Mouse (Mus musculus): ENCODE results near the gene March10.

The March10 gene

DNA sequence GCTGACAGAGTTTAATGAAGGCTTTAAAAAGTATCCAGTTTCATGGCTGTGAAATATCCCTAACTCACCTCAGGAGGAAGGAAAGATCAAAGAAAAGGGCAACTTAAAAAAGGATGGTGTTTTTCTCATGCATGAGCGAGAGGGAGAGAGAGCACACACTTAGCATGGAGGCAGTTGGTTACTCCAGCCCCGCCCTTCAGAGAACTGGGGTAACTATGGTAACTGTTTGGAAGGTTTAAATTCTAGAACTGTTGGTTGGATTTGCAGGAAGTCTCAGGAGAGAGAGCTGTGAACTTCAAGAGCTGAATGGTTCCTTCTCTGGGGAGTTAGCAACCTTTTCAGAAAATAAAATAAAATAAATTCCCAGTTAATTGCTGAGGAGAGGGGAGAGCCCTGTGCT lies 67.9 kb downstream of the March10 start:
- DNase-seq, result no peak

DNA sequence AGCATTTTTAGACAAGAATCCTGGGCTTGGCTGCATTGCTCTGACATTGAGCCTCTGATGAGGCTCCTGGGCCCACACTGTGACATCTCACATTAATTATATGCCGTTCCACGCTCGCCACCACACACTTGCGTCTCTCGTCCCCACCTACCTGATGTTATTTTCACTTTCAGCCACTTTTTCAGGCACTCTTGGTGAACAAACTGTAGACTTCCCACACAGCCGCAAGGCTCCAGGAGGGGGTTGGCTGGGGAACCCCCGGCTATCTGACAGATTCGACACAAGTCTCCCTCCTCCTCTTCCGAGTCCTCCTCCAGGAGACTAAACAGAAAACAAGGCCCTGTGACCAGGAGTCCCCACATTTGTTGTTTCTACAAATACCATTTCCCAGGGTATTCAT lies 71.3 kb downstream of the March10 start:
- no peak for DNase-seq

DNA sequence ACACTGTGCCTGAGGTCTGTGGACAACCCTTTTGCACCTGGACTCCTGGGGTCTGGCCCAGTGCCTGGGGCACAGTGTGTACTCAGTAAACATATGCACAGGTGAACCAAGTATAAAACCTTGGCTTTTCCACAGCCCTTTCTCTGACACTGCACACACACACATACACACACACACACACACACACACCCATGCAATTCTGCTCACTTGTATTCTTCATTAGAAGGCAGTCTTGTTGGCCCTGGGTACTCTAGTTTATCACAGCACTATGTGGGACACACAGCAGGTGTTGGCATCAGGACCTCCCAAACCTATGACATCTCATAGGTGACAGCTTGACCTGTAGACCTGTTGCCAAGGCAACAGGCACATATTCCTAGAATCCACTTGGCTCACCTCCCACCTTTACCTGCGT lies 80.7 kb downstream of the March10 start:
- DNase-seq, result no peak

DNA sequence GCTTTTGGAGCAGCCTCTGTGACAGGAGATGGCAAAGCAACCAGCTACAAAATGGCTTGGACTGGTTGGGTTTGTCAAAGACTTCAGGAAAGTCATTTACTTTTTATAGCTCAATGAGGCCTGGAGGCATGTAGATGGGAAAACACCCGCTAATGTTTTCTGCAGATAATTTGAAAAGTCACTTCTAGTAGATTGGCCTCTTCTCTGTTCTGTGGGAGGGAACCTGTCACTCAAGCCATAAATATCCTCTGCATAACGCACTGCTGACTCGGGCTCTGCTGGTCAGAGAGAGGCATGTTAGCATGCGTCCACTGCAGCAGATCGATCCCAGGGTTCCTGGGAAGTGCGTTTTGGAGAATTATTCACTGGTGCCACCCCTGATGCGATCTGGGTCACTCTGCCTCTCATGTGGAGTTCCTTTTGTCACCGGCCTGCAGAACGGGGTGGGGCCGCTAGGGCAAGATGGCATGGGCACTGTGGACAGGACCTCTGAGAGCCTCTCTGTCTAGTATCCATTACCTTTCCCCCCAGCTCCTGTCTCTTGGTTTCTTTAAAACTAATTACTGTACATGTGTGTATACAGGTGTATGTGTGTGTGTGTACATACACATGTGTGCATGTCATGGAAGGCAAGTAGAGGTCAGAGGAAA lies 81.9 kb downstream of the March10 start:
- DNase-seq, result no peak

DNA sequence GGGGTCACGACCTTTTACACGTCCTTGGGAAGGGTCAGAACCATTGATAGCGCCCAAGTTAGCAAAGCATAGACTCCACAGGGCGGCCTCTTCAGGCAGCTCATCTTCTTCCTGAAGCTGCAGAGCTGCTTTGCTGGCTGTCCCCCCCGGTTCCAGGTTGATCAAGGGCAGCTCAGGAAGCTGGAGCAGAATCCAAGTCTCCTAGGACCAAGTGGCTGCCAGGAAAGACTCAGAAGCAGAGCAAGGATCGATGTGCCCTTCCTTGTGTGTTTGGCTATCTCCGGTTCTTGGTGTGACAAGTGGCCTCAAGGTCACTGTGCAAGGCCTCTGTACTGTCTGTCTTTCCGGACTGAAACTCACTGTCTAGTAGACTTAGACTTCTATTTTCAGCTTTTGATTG lies 82.7 kb downstream of the March10 start:
- no peak for DNase-seq

DNA sequence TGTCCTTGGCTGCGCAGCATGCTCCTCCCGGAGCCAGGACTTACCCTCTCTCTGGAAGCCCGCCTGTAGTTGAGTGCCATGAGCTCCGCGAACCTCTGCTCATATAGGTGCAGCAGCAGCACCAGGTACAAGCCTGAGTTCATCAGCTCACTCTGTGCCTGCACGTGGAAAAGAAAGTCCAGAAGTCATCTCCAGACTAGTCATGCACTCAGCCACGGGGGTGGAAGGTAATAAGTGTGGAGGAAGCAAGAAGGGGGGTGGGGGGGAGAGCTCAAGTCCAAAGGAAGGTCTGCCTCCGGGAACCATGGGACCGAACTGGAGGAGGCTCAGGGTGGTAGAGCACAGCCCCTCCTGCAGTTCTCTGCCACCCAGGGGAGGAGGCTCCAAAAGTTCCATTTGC lies 84.7 kb downstream of the March10 start:
- no peak for DNase-seq

DNA sequence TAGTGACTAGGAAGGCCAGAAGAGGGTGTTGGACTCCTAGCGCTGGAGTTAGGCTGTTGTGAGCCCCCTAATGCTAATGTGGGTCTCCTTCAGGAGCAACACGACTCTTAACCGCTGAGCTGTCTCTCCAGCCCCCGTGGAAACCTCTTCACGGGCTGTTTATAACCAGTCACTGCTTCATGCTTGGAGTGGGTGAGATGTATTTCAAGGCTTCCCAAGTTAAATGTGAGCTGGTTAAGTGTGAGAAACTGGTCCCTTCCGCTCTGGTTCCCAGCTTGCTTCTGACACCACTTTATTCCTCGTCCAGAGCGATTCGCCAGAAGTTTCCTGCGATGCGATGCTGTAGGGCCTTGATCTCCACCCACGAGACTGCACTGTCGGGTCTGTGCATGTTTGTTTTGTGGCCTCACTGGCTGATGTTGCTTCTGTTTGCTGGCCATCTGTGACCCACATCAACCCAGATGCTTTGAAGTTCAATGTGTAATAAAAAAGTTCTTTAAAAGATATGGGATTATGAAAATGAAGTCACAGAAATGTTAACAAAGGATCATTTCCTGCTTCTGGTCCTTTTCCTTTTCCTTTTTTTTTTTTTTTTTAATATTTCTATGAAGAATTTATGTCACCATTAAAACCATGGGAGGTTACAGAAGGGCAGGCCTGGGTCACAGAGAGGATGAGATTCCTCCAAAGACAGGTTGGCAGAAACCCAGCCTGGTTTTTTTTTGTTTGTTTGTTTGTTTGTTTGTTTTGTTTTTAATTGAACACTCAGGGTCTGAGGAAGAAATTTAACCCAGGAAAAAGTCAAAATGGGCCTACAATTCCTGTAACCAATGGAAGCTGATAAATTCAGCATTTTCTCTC lies 86.8 kb downstream of the March10 start:
- DNase-seq, result no peak

DNA sequence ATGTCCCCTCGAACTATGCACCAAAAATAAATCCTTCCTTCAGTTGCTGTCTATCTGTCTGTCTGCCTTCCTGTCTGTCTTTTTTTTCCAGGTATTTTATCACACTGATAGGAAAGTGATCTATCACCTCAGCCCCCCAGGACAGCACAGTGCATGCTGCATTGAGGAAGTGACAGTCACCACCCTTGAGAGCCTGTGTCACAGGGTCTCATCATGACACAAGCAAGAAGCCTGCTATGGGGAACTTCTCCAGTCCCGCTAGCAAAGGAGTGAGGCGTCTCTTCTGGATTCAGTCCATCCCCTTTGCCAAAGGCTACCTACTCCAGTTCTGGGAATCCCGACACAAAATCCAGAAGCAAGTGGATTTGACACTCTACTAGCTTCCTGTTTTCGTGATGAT lies 87.7 kb downstream of the March10 start:
- no peak for DNase-seq

DNA sequence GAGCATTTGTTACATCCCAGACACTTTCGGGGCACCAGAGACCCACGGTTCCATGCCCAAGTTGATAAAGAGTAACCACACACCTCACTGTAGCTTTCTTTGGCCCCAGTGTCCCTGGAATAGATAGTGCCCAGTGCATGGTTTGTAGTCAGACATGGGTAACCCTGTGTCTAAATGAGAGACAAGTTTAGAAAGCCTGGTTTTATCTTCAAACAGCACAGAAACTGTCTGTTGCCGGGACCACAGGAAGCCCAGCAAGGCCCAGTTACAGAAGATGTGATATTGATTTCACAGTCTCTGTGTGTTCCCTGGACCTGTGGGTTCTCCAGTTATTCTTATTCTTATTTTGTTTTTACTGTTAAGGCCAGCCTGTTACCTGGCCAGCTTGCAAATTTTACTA lies 89.4 kb downstream of the March10 start:
- DNase-seq, result no peak

DNA sequence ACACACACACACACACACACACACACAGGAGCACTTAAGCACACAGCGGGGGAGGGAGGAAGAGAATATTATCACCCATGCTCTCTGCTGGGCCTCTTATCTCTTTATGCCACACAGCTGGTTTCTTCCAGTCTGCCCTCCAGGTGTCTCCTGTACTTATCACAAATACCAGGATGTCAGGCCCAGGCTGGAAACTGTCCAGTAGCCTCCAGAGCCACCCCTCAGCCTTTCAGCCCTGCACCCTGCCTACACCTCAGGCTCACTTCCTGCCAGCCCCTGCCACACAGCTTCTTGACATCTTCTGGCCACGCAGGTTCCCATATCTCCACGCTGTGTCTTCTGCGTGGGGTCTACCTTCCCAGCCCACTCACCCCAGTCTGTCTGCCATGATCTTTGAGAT lies 90.5 kb downstream of the March10 start:
- no peak for DNase-seq

DNA sequence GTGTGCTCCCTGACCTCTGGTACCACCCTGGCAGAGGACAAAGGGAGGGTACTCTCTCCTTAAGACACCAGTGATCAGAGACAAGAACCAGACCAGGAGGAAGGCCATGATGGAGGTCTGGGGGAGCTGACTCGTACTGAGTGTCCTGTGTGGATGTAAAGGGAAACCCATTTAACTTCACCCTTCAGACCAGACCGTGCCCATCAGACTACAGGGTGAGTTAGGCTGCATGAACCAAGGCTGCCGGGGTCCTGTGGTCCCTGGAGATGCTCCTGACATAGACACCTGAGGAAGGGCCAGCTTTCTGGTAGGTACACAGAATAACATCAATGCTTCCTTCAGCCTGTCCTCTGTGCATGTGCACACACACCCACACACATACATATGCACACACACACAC lies 90.9 kb downstream of the March10 start:
- no peak for DNase-seq

DNA sequence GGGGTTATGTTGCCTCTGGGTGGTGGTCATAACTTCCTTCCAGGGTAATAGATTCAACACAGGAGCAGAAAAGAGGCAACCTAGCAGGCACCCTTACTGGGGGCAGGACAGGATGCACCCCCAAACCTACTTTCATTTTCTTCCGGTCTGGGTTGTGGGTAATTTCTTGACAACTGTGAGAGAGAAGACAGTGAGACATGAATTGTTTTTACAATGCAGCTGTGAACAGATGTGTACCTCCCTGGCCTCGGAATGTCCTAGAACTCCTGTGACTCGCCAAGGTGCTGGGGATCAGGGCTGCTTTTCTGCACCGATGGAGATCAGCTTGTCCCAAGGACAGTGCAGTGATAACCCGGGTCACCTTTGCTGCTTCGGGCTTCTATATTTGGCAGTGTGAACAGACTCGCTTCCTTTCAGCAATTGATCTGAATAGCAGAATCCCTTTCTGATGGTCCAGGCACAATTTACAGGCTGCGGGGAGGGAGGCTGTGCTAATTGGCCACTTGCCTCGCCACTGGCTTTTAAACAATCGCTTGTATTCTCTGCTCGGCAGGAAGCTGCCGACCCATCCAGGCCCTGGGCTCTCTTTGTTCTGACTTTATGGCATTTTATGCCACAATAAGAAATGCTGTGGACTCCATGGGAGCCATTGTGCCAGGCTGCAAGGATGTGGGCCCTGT lies 92.0 kb downstream of the March10 start:
- peak; percentile 34 for DNase-seq

DNA sequence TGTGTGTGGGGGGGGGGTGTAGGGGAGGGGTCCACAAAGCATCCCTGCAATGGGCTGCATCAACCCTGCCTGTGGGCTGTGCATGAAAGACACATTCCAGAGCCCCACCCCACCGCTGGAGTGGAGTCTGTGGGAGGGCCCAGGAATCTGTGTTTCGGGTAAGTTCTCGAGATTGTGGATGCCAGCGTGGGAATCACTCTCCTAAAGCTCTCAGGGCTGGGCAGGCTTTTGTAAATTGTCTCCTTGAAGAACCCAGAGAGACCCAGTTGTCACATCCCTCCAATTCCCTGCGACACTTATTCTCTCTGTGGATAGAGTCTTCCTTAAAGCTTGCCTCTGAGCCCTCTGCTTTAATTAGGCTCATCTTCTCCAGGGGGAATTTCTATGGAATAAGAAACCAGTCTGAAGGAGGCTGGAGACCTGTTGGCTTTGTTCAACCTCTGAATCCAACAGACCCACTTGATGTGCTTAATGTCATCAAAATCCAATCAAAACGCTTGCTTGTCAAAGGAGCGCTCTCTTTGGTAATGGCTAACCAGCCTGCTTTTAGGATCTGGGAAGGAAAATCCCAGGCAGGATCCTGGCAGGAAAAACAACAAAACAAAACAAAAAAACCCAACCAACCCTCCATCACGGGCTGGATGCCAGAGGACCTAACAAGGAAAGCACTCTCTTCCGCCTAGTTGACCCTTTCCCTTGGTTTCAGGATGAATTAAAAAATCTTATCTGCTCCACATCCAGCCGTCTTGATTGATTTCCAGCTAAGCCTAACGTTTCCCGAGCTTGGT lies 92.7 kb downstream of the March10 start:
- DNase-seq, result peak; percentile 31

DNA sequence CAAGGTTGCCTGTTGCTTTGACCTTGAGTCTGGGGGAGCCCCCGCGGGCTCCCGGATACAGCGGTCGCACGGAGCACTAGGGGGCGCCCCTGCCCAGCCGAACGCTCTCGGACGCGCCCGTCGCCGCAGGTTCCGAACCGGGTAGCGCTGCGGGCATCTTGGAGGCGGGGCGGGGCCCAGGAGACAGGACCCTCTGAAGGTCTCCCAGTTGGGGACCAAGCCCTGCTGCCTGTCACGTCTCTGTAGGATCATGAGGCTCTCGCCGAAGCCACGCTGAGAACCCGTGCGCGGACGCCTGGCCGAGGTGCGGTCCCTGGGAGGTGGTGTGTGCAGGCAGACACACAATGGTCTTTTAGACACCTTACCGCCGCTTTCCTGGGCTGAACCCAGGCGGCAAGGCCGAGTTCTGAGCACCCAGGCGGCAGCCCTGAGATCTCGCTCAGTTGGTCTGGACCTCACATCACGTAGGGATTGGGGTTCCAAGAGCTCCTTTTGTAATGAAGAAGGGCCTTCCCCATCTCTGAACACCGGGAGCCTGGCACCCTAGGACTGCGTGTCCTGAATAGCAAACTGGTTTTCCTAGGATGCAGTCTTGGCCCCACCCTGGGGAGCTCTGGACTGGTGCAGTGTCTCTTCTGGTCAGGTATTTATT lies 93.5 kb downstream of the March10 start:
- peak; percentile 90 for DNase-seq

DNA sequence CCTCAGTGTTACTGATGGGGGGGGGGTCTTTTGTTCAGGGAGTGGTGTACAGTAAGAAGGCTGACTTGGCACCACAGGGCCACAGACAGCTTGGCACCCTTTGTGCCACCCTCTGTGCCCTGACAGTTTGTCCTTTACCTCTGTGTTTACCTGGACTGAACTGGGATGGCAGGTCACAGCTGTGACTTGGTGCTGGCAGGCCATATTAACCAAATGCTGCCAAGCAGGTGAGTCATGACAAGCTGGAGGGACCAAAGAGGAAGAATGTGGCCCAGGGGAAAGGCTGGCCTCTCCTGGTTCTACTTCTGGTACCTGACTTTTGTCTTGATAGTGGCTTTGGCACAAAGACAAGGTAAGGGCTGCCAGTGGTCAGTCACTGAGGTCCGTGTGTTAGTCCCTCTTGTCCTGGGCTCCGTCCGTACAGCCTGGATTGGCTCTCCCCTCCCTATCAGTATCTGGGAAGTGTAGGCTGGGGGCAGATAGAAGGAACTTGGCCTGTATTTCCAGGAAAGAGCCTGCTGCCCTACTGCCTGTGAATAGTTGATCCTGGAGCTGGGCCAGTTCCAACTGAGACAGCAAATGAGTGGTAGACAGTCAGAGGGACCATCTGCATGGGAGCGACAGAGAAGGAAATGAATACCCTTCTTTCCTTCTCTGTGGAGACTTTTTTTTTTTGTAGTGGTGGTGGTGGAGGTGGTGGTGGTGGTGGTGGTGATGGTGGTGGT lies 94.3 kb downstream of the March10 start:
- DNase-seq, result no peak

DNA sequence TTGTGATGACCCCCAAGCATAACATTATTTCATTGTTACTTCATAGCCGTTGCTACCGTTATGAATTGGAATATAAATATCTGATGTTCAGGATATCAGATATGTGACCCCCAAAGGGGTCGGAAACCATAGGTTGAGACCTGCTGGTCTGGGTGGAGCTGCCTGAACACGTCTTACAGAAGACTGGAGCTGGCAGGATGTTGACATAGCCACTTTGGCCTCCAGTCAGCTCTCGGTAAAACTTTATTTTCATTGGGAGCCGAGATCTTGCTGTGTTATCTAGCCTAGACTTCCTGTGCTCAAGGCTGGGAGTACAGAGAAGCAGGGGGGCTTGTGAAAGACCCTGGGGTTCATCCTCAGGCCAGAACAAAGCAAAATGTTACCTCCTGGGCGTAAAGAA lies 100.2 kb downstream of the March10 start:
- DNase-seq, result no peak

DNA sequence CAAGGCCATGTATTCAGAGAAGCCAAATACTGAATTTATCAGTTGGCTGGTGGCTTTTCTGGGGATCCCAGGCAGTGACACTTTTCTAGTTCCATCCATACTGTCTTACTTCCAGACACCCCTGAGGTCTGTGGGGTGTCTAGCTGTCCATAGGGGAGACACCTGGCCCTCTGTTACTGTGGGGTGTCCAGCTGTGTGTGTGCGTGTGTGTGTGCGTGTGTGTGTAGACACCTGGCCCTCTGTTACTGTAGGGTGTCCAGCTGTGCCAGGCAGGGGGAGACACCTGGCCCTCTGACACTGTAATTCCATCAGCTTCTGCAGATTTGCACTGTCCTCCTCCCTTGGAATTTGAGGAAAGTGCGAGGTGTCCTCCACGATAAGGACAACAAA lies 102.6 kb downstream of the March10 start:
- no peak for DNase-seq

DNA sequence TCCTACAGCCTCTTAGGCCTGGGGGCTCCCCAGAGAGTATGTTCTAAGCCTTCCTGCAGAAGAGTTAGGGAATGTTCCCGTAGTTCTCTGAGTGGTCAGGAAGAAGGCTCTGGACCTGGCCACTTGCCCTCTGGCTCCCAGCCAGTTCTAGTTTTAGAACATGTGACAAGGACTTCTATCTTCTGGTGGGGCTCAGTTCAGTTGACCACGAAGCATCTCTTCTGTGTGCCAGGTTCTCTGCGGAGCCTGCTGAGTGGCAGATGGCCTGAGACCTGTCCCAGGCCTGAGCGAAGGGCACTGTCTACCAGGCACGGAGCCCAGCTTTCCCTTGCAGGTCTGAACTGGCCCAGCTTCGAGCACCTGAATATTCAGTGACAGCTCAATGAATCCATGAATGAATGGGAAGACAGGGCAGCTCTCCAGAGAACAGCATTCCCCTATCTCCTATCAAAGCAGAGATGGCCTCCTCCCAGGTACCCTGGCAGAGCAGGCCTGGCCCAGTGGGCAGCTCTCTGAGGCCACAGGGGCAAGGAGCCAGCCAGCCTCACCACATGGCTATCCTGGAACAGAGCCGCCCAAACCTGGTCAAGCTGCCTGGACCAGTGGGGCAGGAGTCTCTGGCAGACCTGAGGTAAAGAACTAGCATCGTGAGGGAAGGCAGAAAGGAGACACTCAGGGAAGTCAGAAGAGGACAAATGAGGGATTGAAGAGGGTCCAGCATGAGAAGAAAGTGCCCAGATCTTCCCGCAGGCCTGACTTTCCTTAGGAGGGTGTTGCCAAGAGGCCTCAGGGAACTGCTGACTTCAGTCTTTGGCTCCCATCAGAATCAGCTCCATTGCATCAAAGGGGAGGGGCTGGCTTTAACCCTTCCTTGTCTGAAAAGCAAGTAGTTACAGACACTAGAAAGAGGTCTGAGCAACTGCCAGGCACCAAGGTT lies 103.3 kb downstream of the March10 start:
- peak; percentile 92 for DNase-seq

DNA sequence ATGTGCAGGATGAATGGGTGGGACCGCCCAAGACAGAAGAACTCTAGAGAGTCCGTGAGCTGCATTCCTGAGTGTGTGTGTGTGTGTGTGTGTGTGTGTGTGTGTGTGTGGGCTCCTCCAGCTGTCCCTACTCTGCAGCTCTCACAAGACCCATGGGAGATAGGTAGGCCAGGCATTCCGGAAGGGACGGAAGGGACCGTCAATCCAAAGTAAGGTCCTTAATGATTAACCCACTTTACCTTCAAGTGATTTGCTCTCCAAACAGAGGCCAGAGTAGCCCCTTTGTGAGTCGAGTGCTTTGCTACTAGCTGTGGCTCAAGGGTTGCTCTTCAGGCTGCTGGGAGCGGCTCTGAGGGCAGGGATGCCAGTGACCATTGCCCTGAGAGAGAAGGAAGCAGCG lies 104.4 kb downstream of the March10 start:
- peak; percentile 55 for DNase-seq

DNA sequence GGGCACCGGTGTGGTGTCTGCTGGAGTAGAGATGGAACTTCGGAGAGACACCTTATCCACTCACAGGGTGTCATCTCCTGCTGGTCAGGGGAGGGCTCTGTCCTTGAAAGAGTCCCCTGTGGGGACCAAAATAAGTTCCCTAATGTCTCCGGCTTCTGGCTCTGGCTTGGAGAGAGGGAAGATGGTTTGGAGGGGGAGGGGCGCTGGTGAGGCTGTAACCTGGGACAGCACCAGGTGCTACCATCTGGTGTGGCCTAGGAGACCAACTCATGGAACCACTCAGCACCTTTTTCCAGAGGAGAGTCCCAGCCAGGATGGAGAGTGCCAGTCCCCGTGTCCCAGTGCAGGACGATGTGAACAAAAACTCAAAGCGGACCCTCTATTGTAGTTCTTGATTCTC lies 105.9 kb downstream of the March10 start:
- DNase-seq, result no peak

Measured in lung, postnatal 14 days (tissue).